Mouse (Mus musculus) embryonic facial prominence, embryonic 11.5 days (tissue): ENCODE results near the gene Ttc17. TPM values are rescaled to one million over a fixed set of nuclear protein-coding genes. Genes with fewer than 3 reads are reported as not detected.

Source experiments
- ATAC-seq: fragments of 200-750 bp; cut with Nextera tagmentation; replicated peaks from 2 replicates; pipeline ENCODE4 v1.8.0; 2017; ENCODE audit warnings: low read depth; ENCODE audit not compliant: insufficient number of reproducible peaks, low FRiP score, low TSS enrichment
- DNase-seq: peaks from one replicate; pipeline ENCODE4 v3.0.0-alpha.2; 2015; ENCODE audit warnings: low spot score
- H3K27ac ChIP-seq: fragments of 300-500 bp; sonication (generic); replicated peaks from 2 replicates; pipeline ENCODE4 v1.5.1; 2014; ENCODE audit warnings: mild to moderate bottlenecking, low read depth, low read length, control low read depth
- H3K27me3 ChIP-seq: fragments of 300-500 bp; sonication (generic); 2 replicates; pipeline ENCODE4 v1.6.1; 2014; ENCODE audit warnings: mild to moderate bottlenecking, low read length, moderate library complexity, mixed read lengths; ENCODE audit not compliant: control insufficient read depth, insufficient read depth
- H3K36me3 ChIP-seq: fragments of 300-500 bp; sonication (generic); replicated peaks from 2 replicates; pipeline ENCODE4 v1.6.1; 2014; ENCODE audit warnings: low read depth, mild to moderate bottlenecking, low read length, moderate library complexity, mixed read lengths; ENCODE audit not compliant: control insufficient read depth, insufficient read depth
- H3K4me1 ChIP-seq: fragments of 300-500 bp; sonication (generic); 2 replicates; pipeline ENCODE4 v1.6.1; 2014; ENCODE audit warnings: low read length, mixed read lengths; ENCODE audit not compliant: control insufficient read depth, insufficient read depth
- H3K4me2 ChIP-seq: fragments of 300-500 bp; sonication (generic); 2 replicates; pipeline ENCODE4 v1.6.1; 2014; ENCODE audit warnings: low read depth, mild to moderate bottlenecking, control low read depth, low read length, moderate library complexity
- H3K4me3 ChIP-seq: fragments of 300-500 bp; sonication (generic); 2 replicates; pipeline ENCODE4 v1.5.1; 2014; ENCODE audit warnings: low read depth, low read length, control low read depth
- H3K9ac ChIP-seq: fragments of 300-500 bp; sonication (generic); replicated peaks from 2 replicates; pipeline ENCODE4 v1.6.1; 2014; ENCODE audit warnings: mild to moderate bottlenecking, control low read depth, low read length
- H3K9me3 ChIP-seq: fragments of 300-500 bp; sonication (generic); replicated peaks from 2 replicates; pipeline ENCODE4 v1.6.1; 2016; ENCODE audit warnings: mild to moderate bottlenecking, low read length, inconsistent platforms, mixed read lengths; ENCODE audit not compliant: control insufficient read depth
- WGBS: fragments of 180-500 bp; shearing (Covaris S2); extraction: QIAGEN DNeasy Blood & Tissue Kit; methylation state at CpG from one replicate; pipeline ENCODE4 v1.1.7; 2014; 5-methylcytosine and 5-hydroxymethylcytosine counted together
- polyA plus RNA-seq: library from polyadenylated mRNA; unstranded; fragments of >200 nt; fragmentation: Nextera tagmentation; extraction: Ambion mirVana; gene quantifications from 2 replicates; pipeline ENCODE4 v1.2.1, GENCODE M21; 2014

Gene Ttc17
- polyA plus RNA-seq, 1 experiment from 2014 or later: 14.2 TPM

DNA sequence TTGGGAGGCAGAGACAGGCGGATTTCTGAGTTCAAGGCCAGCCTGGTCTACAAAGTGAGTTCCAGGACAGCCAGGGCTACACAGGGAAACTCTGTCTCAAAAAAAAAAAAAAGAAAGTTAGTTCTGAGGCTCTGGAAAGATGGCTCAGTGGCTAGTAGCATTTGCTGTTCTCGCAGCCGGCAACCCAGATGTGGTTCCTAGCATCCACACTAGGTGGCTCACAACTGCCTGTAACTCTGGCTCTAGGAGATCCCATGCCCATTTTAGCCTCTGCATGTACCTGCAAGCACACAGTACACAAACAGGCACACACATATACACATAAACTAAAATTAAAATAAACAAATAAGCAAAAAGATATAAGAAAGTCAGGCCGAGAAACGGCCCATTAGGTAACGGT lies 35.4 kb downstream of the Ttc17 start:
- no peaks in the 10 kb centered on the region for H3K27me3 ChIP-seq
- no peaks in the 10 kb centered on the region for H3K4me1 ChIP-seq
- ATAC-seq (no peak), DNase-seq (peak; percentile 27)
- no peak overlapping the region for H3K4me2 ChIP-seq
- H3K36me3 ChIP-seq: no peaks in the 10 kb centered on the region; the same call in 1 of the 2 replicates
- 77% methylated on average over 6 of the region's 6 CpGs for WGBS
- no peak overlapping the region for H3K4me3 ChIP-seq
- H3K27ac ChIP-seq: no peak overlapping the region
- H3K9ac ChIP-seq: no peak overlapping the region
- no peaks in the 10 kb centered on the region for H3K9me3 ChIP-seq

DNA sequence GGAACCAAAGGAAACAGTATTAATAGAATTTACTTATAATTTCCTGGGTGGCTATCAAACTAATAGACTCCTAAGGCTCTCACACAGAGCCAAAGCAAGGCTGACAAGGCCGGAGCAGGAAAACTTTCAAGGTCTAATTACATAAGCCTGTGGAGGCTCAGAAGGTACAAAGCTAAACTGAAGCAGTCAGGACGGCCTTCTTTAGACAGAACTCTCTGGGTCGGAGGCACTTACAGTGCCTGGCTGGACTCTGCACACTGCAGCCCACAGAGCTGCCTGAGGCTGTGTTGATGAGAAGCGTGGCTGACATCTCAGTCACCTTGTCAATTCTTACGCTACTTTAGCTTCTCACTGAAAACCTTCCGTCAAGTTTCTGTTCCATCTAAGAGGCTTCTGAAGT lies 42.7 kb downstream of the Ttc17 start:
- no peaks in the 10 kb centered on the region for H3K27me3 ChIP-seq
- no peak for DNase-seq
- no peak overlapping the region for H3K27ac ChIP-seq
- no peak for ATAC-seq
- H3K9ac ChIP-seq: no peak overlapping the region
- no peaks in the 10 kb centered on the region for H3K9me3 ChIP-seq
- H3K36me3 ChIP-seq: peaks cover 3% of the 10 kb centered on the region
- no peak overlapping the region for H3K4me3 ChIP-seq
- H3K4me1 ChIP-seq: no peaks in the 10 kb centered on the region
- no peak overlapping the region for H3K4me2 ChIP-seq
- WGBS: 90% methylated on average over 6 of the region's 6 CpGs

DNA sequence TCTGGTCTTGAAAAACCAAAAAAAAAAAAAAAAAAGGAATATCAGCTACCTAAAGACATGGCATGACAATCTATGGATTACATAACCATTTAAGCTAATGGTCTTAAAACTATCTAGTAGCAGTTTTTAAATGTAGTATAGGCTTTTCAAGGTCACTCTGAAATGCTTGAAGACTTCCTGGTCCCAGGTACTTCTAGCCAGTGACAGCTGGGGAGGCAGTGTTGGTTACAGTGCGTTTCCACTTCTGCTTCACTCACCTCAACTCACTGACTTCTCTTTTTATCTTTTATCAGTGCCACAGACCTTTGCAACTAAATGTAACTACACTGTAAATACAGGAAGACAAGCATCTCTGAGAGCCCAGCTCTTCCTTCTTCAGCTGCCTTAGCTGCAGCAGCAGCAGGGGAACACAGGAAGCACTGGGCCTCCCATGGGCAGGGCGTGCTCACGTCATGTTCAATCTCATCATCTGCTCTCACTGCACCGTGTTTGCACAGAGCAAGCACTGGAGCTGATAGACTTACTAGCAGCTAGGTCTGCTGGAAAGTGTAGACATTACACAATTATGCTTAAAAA lies 46.0 kb downstream of the Ttc17 start:
- H3K4me1 ChIP-seq: no peaks in the 10 kb centered on the region
- H3K4me3 ChIP-seq: no peak overlapping the region
- no peak for ATAC-seq
- H3K27ac ChIP-seq: no peak overlapping the region
- H3K9ac ChIP-seq: no peak overlapping the region
- H3K27me3 ChIP-seq: no peaks in the 10 kb centered on the region
- H3K9me3 ChIP-seq: no peaks in the 10 kb centered on the region
- no peak for DNase-seq
- no peak overlapping the region for H3K4me2 ChIP-seq
- 80% methylated on average over 4 of the region's 4 CpGs for WGBS
- H3K36me3 ChIP-seq: peaks cover 6% of the 10 kb centered on the region

DNA sequence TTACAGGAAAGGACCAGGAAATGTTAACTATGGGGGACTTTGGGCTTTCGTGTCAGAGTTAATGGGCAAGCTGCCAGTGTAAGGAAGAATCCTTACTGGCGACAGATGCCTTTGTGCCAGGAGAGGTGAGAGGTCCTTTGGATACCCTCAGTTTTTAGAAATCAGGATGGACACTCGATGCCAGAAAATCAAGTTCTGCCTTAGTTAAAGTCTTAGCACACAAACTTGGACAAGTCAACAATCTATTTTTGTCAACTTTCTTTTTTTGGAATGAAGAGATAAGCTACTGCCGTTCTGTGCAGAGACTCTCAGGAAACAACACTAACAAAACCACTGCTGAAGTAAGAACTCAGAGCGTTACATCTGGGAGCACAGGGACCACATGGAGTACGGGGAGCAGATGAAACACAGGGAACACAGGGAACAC lies 58.3 kb downstream of the Ttc17 start:
- Histone ChIP-seq H3K27me3 (no peaks in the 10 kb centered on the region), H3K4me1 (no peaks in the 10 kb centered on the region), H3K36me3 (no peaks in the 10 kb centered on the region), H3K9me3 (no peaks in the 10 kb centered on the region), H3K4me2 (no peak overlapping the region), H3K27ac (no peak overlapping the region), H3K4me3 (no peak overlapping the region), H3K9ac (no peak overlapping the region)
- 79% methylated on average over 6 of the region's 6 CpGs for WGBS
- no peak for DNase-seq
- ATAC-seq: no peak

DNA sequence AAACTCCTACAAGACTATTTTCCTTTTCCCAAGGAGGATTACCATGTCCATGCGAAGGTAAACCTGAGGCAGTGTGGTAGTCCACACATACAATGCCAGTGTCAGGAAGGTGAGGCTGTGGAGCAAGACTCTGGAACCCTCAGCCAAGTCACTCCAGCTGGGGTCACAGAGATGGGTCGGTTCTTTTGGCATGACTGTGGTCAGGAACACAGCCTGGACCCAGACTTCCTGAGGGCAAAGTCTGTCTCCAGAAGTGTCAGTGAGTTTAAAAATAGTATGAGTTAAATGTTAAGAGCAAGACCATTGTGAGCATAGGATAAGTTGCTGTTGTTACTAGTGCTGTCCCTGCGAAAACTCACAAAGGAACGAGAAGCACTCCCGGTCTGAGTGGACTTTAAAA lies 59.7 kb downstream of the Ttc17 start:
- DNase-seq: no peak
- Histone ChIP-seq H3K4me2 (no peak overlapping the region), H3K9me3 (no peaks in the 10 kb centered on the region), H3K4me3 (no peak overlapping the region), H3K27ac (no peak overlapping the region), H3K4me1 (no peaks in the 10 kb centered on the region), H3K36me3 (0 out of 2 replicates have a peak, but pooled peaks cover 4% of the 10 kb centered on the region), H3K27me3 (no peaks in the 10 kb centered on the region), H3K9ac (no peak overlapping the region)
- no peak for ATAC-seq
- 91% methylated on average over 5 of the region's 5 CpGs for WGBS

DNA sequence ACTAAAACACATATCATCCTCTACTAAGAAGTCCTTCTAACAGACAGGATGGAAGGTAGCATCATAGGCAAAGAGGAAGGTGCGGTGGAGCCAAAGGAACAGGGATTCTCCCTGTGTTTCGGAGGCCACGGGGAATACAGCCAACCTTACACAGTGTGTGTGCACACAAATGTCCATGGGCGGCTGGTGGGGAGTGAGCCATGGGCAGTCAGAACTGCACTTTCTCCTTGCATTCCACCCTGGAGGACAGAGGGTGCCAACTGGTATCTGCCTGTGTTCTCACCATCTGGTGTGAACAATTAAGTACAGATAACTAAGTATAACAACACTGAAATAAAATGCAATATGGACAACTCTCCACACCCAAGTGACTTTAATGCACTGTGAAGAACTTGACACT lies 61.9 kb downstream of the Ttc17 start:
- Histone ChIP-seq H3K27ac (no peak overlapping the region), H3K4me2 (no peak overlapping the region), H3K36me3 (0 out of 2 replicates have a peak, but pooled peaks cover 4% of the 10 kb centered on the region), H3K9me3 (no peaks in the 10 kb centered on the region), H3K4me1 (no peaks in the 10 kb centered on the region), H3K9ac (no peak overlapping the region), H3K4me3 (no peak overlapping the region), H3K27me3 (no peaks in the 10 kb centered on the region)
- ATAC-seq: no peak
- WGBS: 87% methylated on average over 4 of the region's 4 CpGs
- DNase-seq: no peak

DNA sequence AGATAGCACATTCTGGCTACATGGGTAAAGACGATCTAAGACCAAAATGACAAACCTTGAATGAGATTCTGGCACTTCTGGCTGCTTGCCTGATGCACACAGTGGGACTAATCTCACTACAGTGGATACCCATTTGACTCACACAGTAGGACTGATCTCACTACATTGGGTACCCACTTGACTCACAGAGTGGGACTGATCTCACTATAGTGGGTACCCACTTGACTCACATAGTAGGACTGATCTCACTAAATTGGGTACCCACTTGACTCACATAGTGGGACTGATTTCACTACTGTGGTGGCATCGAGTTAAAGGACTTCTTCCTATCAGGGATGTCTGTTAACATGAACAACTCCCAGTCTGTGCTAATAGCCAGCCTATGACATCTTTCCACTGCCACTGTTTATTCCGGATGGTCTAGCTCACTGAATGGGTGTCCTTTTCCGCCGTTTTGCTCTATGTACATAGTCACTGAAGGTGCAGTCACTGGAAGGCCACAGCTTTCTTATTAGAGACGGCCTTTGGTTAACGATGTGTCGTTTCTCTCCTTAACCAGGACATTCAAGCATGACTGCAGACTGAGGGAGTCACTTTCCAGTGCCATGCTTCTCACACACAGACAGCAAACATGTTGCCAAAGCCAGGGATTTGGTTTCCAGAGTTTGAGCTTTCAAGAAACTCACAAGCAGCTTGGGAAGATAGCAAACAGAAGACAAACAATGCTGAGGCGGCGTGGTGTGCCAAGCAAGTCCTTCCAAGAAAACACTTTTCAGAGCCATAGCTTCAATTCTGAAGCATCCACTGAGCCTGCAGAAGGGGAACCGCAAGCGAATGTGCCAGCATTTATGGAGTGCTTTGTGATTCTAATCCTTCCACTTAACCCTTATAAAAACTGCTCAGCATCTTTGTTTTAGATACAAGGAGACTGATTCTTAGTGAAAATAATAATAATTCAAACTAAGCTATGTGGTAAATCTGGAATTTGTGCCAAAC lies 62.9 kb downstream of the Ttc17 start:
- 0 out of 2 replicates have a peak, but pooled peaks cover 4% of the 10 kb centered on the region for H3K36me3 ChIP-seq
- DNase-seq: no peak
- no peaks in the 10 kb centered on the region for H3K9me3 ChIP-seq
- no peak overlapping the region for H3K27ac ChIP-seq
- no peak for ATAC-seq
- no peak overlapping the region for H3K4me2 ChIP-seq
- WGBS: 80% methylated on average over 12 of the region's 12 CpGs
- no peaks in the 10 kb centered on the region for H3K27me3 ChIP-seq
- H3K4me3 ChIP-seq: no peak overlapping the region
- no peak overlapping the region for H3K9ac ChIP-seq
- no peaks in the 10 kb centered on the region for H3K4me1 ChIP-seq

DNA sequence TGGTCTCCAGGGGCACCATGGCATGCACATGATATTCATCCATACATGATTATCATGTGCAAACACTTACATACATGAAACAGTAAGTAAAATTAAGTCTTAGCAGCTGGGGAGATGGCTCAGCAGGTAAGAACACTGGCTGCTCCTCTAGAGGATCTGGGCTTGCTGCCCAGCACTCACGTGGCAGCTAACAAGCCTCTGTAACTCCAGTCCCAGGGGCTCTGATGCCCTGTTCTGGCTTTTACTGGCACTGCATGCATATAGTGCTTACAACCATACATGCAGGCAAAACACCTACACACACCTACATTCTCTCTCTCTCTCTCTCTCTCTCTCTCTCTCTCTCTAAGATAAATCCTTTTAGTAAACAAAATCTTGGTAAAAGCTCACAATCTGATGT lies 65.7 kb downstream of the Ttc17 start:
- no peaks in the 10 kb centered on the region for H3K27me3 ChIP-seq
- no peak overlapping the region for H3K4me3 ChIP-seq
- DNase-seq (no peak), ATAC-seq (no peak)
- WGBS: 71% methylated on average over 1 of the region's 1 CpGs
- no peak overlapping the region for H3K9ac ChIP-seq
- no peak overlapping the region for H3K27ac ChIP-seq
- no peaks in the 10 kb centered on the region for H3K9me3 ChIP-seq
- no peak overlapping the region for H3K4me2 ChIP-seq
- H3K36me3 ChIP-seq: 0 out of 2 replicates have a peak, but pooled peaks cover 4% of the 10 kb centered on the region
- no peaks in the 10 kb centered on the region for H3K4me1 ChIP-seq
